Mouse (Mus musculus): ENCODE results near the gene Ldhd.

DNA sequence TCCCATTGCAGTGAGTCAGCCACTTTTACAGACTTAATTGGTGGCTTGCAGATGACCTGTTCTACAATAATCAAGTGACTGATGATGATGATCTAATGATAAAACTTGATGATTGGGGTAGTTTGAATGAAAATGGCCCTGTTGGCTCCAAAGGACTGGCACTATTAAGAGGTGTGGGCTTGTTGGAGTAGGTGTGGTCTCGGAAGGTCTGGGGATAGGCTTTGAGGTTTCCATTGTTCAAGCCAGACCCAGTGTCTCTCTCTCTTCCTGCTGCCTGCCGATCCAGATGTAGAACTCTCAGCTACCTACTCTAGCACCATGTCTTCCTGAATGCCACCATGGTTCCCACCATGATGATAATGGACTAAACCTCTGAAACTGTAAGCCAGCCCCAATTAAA lies 41.8 kb downstream of the Ldhd start:
- TF ChIP-seq CTCF (IDR thresholded peaks at IDR 0.05; ENCODE audit: low read depth) (no peak), EP300 (IDR thresholded peaks at IDR 0.05; ENCODE audit: low read depth) (no peak)

Data from liver, postnatal 0 days (tissue).